Mouse (Mus musculus) heart, postnatal 0 days (tissue): ENCODE data around the gene Pramel7.

ENCODE experiments used
- CTCF ChIP-seq: IDR thresholded peaks from 2 replicates; pipeline ENCODE4 v1.5.1; 2016; ENCODE audit warnings: antibody characterized with exemption, control low read depth, low read depth
- EP300 ChIP-seq: IDR thresholded peaks from 2 replicates; pipeline ENCODE4 v1.6.1; 2016; ENCODE audit warnings: antibody characterized with exemption, low read depth

GRCm38 (mm10) chr2:87534826-87535225, 37.9 kb upstream of the Pramel7 start:
- TF ChIP-seq CTCF (no peak), EP300 (no peak)
